ENCODE assay signal across 8 mouse cellular contexts in the genomic region with DNA sequence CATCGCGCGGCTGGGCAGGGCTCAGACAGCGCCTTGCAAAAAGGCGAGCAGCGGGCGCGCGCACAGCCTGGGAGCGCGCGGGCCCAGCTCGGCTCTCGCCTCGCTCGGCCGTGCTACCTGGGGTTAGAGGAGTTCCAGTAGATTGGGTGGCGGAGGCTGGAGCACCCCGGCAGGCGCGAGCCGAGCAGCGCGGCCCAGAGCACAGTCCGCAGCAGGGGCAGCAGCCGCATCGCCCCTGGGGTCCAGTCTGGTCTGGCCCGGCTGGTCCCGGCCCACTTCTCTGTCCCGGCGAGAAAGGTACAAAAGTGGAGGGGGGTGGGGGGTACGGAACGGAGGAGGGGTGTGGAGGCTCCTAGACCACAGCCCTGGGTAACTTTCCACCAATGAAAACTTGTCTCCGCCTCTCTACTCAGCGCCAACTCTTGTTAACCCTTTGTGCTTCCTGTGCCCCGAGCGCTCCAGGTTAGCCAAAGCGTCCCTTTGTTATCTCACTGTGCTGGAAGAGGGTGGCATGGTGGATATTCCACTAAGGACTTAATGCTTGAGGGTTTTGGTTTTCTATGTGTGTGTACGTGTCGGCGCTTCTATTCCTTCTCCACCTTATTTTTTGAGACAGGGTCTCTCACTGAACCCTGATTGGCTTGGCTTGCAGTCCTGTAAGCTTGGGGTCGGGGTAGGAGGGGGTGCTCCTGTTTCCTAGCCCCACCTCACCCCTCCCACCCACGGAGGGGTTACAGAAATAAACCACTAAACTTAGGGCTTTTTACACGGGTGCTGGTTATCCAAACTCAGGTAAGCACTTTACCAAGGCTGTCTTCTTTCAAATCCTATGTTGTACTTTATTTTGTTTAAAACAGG. TPM values are rescaled to one million over a fixed set of nuclear protein-coding genes. Genes with fewer than 3 reads are reported as not detected.
DNase-seq lines count a peak whose midpoint lies in the region; ATAC-seq lines count a peak whose summit lies in the region.

Gene Efna4, minus strand, starts transcription at position 308 of the 858 bp plus-strand sequence.

- H3K36me3 ChIP-seq in erythroblast, embryonic 14.5 days (ENCODE audit: control insufficient read depth) = no peaks in the 10 kb centered on the region
- 0 out of 2 replicates have a peak, but pooled peaks cover 3% of the 10 kb centered on the region for H3K36me3 ChIP-seq in forebrain, embryonic 11.5 days (ENCODE audit: control insufficient read depth, insufficient read depth, low read length)
- H3K36me3 ChIP-seq in liver, embryonic 13.5 days = no peaks in the 10 kb centered on the region
- H3K36me3 ChIP-seq in neural tube, embryonic 14.5 days (ENCODE audit: control insufficient read depth, insufficient read depth, low read length) = no peaks in the 10 kb centered on the region

- H3K4me1 ChIP-seq in erythroblast, embryonic 14.5 days (ENCODE audit: control insufficient read depth) = peaks cover 11% of the 10 kb centered on the region
- H3K4me1 ChIP-seq in forebrain, embryonic 11.5 days (replicated peaks; ENCODE audit: control insufficient read depth, insufficient read depth, low read length) = peaks cover 17% of the 10 kb centered on the region
- H3K4me1 ChIP-seq in liver, embryonic 13.5 days (replicated peaks) = peaks cover 21% of the 10 kb centered on the region
- peaks cover 25% of the 10 kb centered on the region for H3K4me1 ChIP-seq in neural tube, embryonic 14.5 days (ENCODE audit: control insufficient read depth, insufficient read depth, low read length)

- peak within 1 kb of the TSS; percentile 76 for H3K4me2 ChIP-seq in forebrain, embryonic 11.5 days (ENCODE audit: low read depth, low read length, severe bottlenecking)
- H3K4me2 ChIP-seq in liver, embryonic 13.5 days = peak within 1 kb of the TSS; percentile 80
- H3K4me2 ChIP-seq in neural tube, embryonic 14.5 days (ENCODE audit: low read depth, low read length) = peak within 1 kb of the TSS; percentile 88

- peak within 1 kb of the TSS; percentile 57 for H3K4me3 ChIP-seq in erythroblast, embryonic 14.5 days (replicated peaks)
- peak within 1 kb of the TSS; percentile 83 for H3K4me3 ChIP-seq in forebrain, embryonic 11.5 days (ENCODE audit: low read depth, low read length)
- peak within 1 kb of the TSS; percentile 65 for H3K4me3 ChIP-seq in liver, embryonic 13.5 days (replicated peaks)
- H3K4me3 ChIP-seq in neural tube, embryonic 14.5 days (ENCODE audit: low read depth, low read length) = peak within 1 kb of the TSS; percentile 82

- under 1% methylated on average over 44 of the region's 44 CpGs for WGBS in forebrain, embryonic 11.5 days
- 2% methylated on average over 42 of the region's 44 CpGs for WGBS in liver, embryonic 13.5 days (ENCODE audit: insufficient replicate concordance)
- under 1% methylated on average over 42 of the region's 44 CpGs for WGBS in neural tube, embryonic 14.5 days

- H3K27me3 ChIP-seq in erythroblast, embryonic 14.5 days (ENCODE audit: control insufficient read depth) = peaks cover 42% of the 10 kb centered on the region
- H3K27me3 ChIP-seq in forebrain, embryonic 11.5 days (ENCODE audit: control insufficient read depth, insufficient read depth, low read length) = no peaks in the 10 kb centered on the region
- H3K27me3 ChIP-seq in liver, embryonic 13.5 days = peaks cover 55% of the 10 kb centered on the region
- no peaks in the 10 kb centered on the region for H3K27me3 ChIP-seq in neural tube, embryonic 14.5 days (ENCODE audit: control insufficient read depth, insufficient read depth, low read length)

- H3K9me3 ChIP-seq in erythroblast, embryonic 14.5 days (ENCODE audit: control insufficient read depth, low read length) = no peaks in the 10 kb centered on the region
- H3K9me3 ChIP-seq in forebrain, embryonic 11.5 days (ENCODE audit: control insufficient read depth, low read length) = no peaks in the 10 kb centered on the region
- no peaks in the 10 kb centered on the region for H3K9me3 ChIP-seq in liver, embryonic 13.5 days (replicated peaks)
- H3K9me3 ChIP-seq in neural tube, embryonic 14.5 days (ENCODE audit: control insufficient read depth, low read length) = no peaks in the 10 kb centered on the region

- no peak for ATAC-seq in erythroblast, adult 5-6 weeks (replicated peaks; ENCODE audit: low FRiP score, poor library complexity, severe bottlenecking)
- ATAC-seq in forebrain, embryonic 11.5 days (replicated peaks; ENCODE audit: low FRiP score) = peak; percentile 81
- peak; percentile 66 for ATAC-seq in liver, embryonic 13.5 days (ENCODE audit: low read depth)
- peak; percentile 68 for ATAC-seq in neural tube, embryonic 14.5 days (ENCODE audit: low read depth)

- peak; percentile 84 for DNase-seq in NIH3T3 (ENCODE audit: low read depth)
- DNase-seq in forebrain, embryonic 11.5 days (ENCODE audit: low spot score) = peak; percentile 87
- DNase-seq in induced T-regulatory cell, adult 2 months (ENCODE audit: low read depth) = peak; percentile 73
- no peak for DNase-seq in liver, embryonic 13.5 days
- no peak for DNase-seq in gastrocnemius, adult 18-20 months (ENCODE audit: low spot score)

- H3K27ac ChIP-seq in forebrain, embryonic 11.5 days (ENCODE audit: low read depth, low read length) = peak within 1 kb of the TSS; percentile 82
- H3K27ac ChIP-seq in liver, embryonic 13.5 days = no peak within 1 kb of the TSS
- H3K27ac ChIP-seq in neural tube, embryonic 14.5 days (ENCODE audit: low read depth, low read length) = peak within 1 kb of the TSS; percentile 67

- peak within 1 kb of the TSS; percentile 91 for H3K9ac ChIP-seq in forebrain, embryonic 11.5 days (ENCODE audit: low read length)
- peak within 1 kb of the TSS; percentile 64 for H3K9ac ChIP-seq in liver, embryonic 13.5 days
- H3K9ac ChIP-seq in neural tube, embryonic 14.5 days (replicated peaks; ENCODE audit: low read depth, low read length) = peak within 1 kb of the TSS; percentile 80

RNA-seq across cellular contexts. Expression of gene Efna4, which starts in this region (rescaled TPM):
- polyA plus RNA-seq in erythroblast, embryonic 14.5 days (2012) = not detected in 2 replicates
- not detected in 2 replicates for total RNA-seq in erythroblast, adult 5-6 weeks (2015; ENCODE audit: low replicate concordance)
- not detected in 2 replicates for total RNA-seq in erythroblast, adult 5-6 weeks (2017; ENCODE audit: low replicate concordance)
- polyA plus RNA-seq in forebrain, embryonic 11.5 days (2014; fragmentation: Nextera tagmentation; extraction: Ambion mirVana) = 17.1 and 20.7 TPM in 2 replicates
- 1.0 and 1.2 TPM in 2 replicates for polyA plus RNA-seq in liver, embryonic 13.5 days (2015; fragmentation: Nextera tagmentation; extraction: Ambion mirVana)
- 4.3 and 6.1 TPM in 2 replicates for polyA plus RNA-seq in neural tube, embryonic 14.5 days (2014; fragmentation: Nextera tagmentation; extraction: Ambion mirVana)
- total RNA-seq in gastrocnemius, adult 18-20 months (2021) = not detected

Comparison
In these comparisons a context has a peak if more than half of its experiments do, and no peak if none do; other contexts are left out.
1. DNase-seq: peak in NIH3T3 (single experiment), forebrain, embryonic 11.5 days (single experiment) and induced T-regulatory cell, adult 2 months (single experiment); none in liver, embryonic 13.5 days (single experiment) and gastrocnemius, adult 18-20 months (single experiment).
2. Peak in every context shown above with its lines, with median percentiles within 50 percentile points of each other: H3K4me3 ChIP-seq, H3K4me2 ChIP-seq and H3K9ac ChIP-seq.